Comparison of ENCODE assay signal across 26 mouse cellular contexts in the genomic region with DNA sequence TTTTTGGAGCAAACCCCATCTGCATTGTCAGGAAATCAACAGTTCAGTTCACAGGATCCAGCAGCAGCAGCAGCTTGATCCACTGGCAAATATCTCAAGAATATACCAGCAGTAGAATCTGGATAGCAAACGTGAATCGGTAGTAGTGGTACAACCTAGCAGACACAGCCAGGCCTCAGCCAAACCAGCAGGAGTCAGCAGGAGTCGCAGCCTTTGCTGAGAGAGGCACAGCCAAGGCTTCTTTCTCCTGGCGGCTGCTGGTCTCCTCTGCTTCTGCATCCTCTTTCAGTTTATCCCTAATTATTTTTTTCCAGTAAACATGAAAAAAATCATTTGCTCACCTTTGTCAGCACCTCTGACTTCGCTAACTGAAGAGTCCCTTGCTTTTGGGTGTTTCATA. TPM values are rescaled to one million over a fixed set of nuclear protein-coding genes. Genes with fewer than 3 reads are reported as not detected.
DNase-seq lines count a peak whose midpoint lies in the region; ATAC-seq and TF ChIP-seq lines count a peak whose summit lies in the region.
"Had no signal": no experiment of that assay in that cellular context is flagged by ENCODE, and none has a peak within 500 bp of the region (broad histone marks: within the 10 kb centered on the region; RNA-seq: fewer than 3 reads in every experiment).

No protein-coding gene starts in this region.

- H3K4me1 ChIP-seq in heart, embryonic 13.5 days: peaks cover 32% of the 10 kb centered on the region
- peaks cover 16% of the 10 kb centered on the region for H3K4me1 ChIP-seq in heart, embryonic 11.5 days (ENCODE audit: control insufficient read depth, insufficient read depth, low read length)
- peaks cover 3% of the 10 kb centered on the region; the same call in 1 of the 2 replicates for H3K4me1 ChIP-seq in olfactory bulb, adult 2 months (ENCODE audit: control insufficient read depth, insufficient read depth, low read length)

- TF ChIP-seq CTCF in olfactory bulb, adult 2 months (IDR thresholded peaks at IDR 0.05; ENCODE audit: insufficient read depth, low read depth, low read length): no peak

- no peak overlapping the region for H3K4me3 ChIP-seq in heart, embryonic 13.5 days
- H3K4me3 ChIP-seq in heart, embryonic 11.5 days (ENCODE audit: low read depth, low read length): no peak overlapping the region
- no peak overlapping the region for H3K4me3 ChIP-seq in olfactory bulb, adult 2 months (ENCODE audit: insufficient read depth, low read depth, low read length)
- H3K4me3 ChIP-seq: embryonic facial prominence, embryonic 12.5 days; embryonic facial prominence, embryonic 15.5 days; heart, adult 2 months; heart, embryonic 10.5 days; heart, embryonic 15.5 days had no signal

- peak; percentile 49 to 66 for DNase-seq in cerebellum, postnatal 25 days
- no peak for DNase-seq in cerebellum, adult 9-11 months
- DNase-seq in brain, adult 2 months (ENCODE audit: low read depth, low spot score): peak; percentile 36
- DNase-seq in right cerebral cortex, postnatal 36 days (ENCODE audit: low spot score in 2 of 2): no peak
- no peak for DNase-seq in frontal cortex, postnatal 10 days (ENCODE audit: low spot score in 2 of 2)
- DNase-seq: adrenal gland, adult 2 months; adrenal gland, postnatal 14 days; cerebellum, adult 8-10 months; forebrain, postnatal 0 days; gastrocnemius, postnatal 25 days; heart, adult 2 months; heart, postnatal 10 days; heart, postnatal 36 days had no signal

- 57% methylated on average over 5 of the region's 5 CpGs for WGBS in heart, embryonic 13.5 days
- WGBS in heart, embryonic 11.5 days (ENCODE audit: insufficient replicate concordance): 58% methylated on average over 5 of the region's 5 CpGs
- 61% methylated on average over 5 of the region's 5 CpGs for WGBS in olfactory bulb, adult 2 months

- no peak overlapping the region for H3K4me2 ChIP-seq in heart, embryonic 13.5 days
- H3K4me2 ChIP-seq in heart, embryonic 11.5 days: no peak overlapping the region
- H3K4me2 ChIP-seq: embryonic facial prominence, embryonic 12.5 days; embryonic facial prominence, embryonic 15.5 days; heart, embryonic 15.5 days; hindbrain, embryonic 14.5 days had no signal

- H3K36me3 ChIP-seq in heart, embryonic 13.5 days: no peaks in the 10 kb centered on the region
- no peaks in the 10 kb centered on the region for H3K36me3 ChIP-seq in heart, embryonic 11.5 days (ENCODE audit: control insufficient read depth, insufficient read depth, low read length)
- H3K36me3 ChIP-seq: embryonic facial prominence, embryonic 12.5 days; embryonic facial prominence, embryonic 15.5 days; heart, embryonic 10.5 days; heart, embryonic 15.5 days had no signal

- TF ChIP-seq POLR2A in olfactory bulb, adult 2 months (IDR thresholded peaks at IDR 0.05; ENCODE audit: insufficient read depth, low read depth, low read length): no peak

- H3K9ac ChIP-seq in heart, embryonic 13.5 days: no peak overlapping the region
- no peak overlapping the region for H3K9ac ChIP-seq in heart, embryonic 11.5 days (ENCODE audit: low read depth, low read length)
- H3K9ac ChIP-seq: embryonic facial prominence, embryonic 12.5 days; embryonic facial prominence, embryonic 15.5 days; forebrain, postnatal 0 days; heart, embryonic 15.5 days; hindbrain, embryonic 14.5 days had no signal

- H3K27ac ChIP-seq in heart, embryonic 13.5 days (replicated peaks): peak overlapping the region; percentile 10; the same call in 1 of the 2 replicates
- H3K27ac ChIP-seq in heart, embryonic 11.5 days (ENCODE audit: low read depth, low read length): no peak overlapping the region
- H3K27ac ChIP-seq in olfactory bulb, adult 2 months (ENCODE audit: insufficient read depth, low read depth, low read length): peak overlapping the region; percentile 44; the same call in 1 of the 2 replicates
- H3K27ac ChIP-seq: embryonic facial prominence, embryonic 12.5 days; embryonic facial prominence, embryonic 15.5 days; heart, adult 2 months; heart, embryonic 10.5 days; hindbrain, embryonic 14.5 days; hindbrain, postnatal 0 days had no signal

- no peaks in the 10 kb centered on the region for H3K9me3 ChIP-seq in heart, embryonic 13.5 days
- no peaks in the 10 kb centered on the region for H3K9me3 ChIP-seq in heart, embryonic 11.5 days (replicated peaks; ENCODE audit: control insufficient read depth, low read length)
- H3K9me3 ChIP-seq: embryonic facial prominence, embryonic 12.5 days; embryonic facial prominence, embryonic 15.5 days; heart, embryonic 10.5 days; heart, embryonic 15.5 days had no signal

- no peak for ATAC-seq in heart, embryonic 13.5 days (ENCODE audit: extremely low read depth, insufficient number of reproducible peaks, low FRiP score, low TSS enrichment)
- no peak for ATAC-seq in heart, embryonic 11.5 days (replicated peaks; ENCODE audit: insufficient number of reproducible peaks, low FRiP score, low TSS enrichment)
- ATAC-seq: CD4-positive, CD25-positive, alpha-beta regulatory T cell, adult 4 months; forebrain, embryonic 14.5 days; forebrain, postnatal 0 days; hindbrain, postnatal 0 days; inflammation-experienced regulatory T-cells, adult 6 months; intestine, embryonic 16.5 days had no signal

- no peaks in the 10 kb centered on the region for H3K27me3 ChIP-seq in heart, embryonic 13.5 days (replicated peaks)
- H3K27me3 ChIP-seq in heart, embryonic 11.5 days (ENCODE audit: control insufficient read depth, insufficient read depth, low read length): no peaks in the 10 kb centered on the region
- H3K27me3 ChIP-seq: embryonic facial prominence, embryonic 12.5 days; embryonic facial prominence, embryonic 15.5 days; heart, embryonic 15.5 days had no signal

RNA-seq across cellular contexts. Expression of gene Itm2b, which starts 10.7 kb away (rescaled TPM):
- 620 and 695 TPM in 2 replicates for polyA plus RNA-seq in heart, embryonic 13.5 days (2015; fragmentation: Nextera tagmentation; extraction: Ambion mirVana)
- 513 and 567 TPM in 2 replicates for polyA plus RNA-seq in heart, embryonic 11.5 days (2014; fragmentation: Nextera tagmentation; extraction: Ambion mirVana)
- polyA plus RNA-seq in olfactory bulb, adult 2 months (2012; ENCODE audit: insufficient read depth, insufficient read length, low replicate concordance, missing spikeins): 469 and 510 TPM in 2 replicates

Comparison
In these comparisons a context has a peak if more than half of its experiments do, and no peak if none do; other contexts are left out.
1. DNase-seq: peak in cerebellum, postnatal 25 days (2 of 2) and brain, adult 2 months (single experiment); none in cerebellum, adult 9-11 months (single experiment), right cerebral cortex, postnatal 36 days (0 of 2) and frontal cortex, postnatal 10 days (0 of 2).